Comparison of ENCODE assay signal across 8 mouse cellular contexts in genomic region chr5:76656212-76656611, GRCm38 (mm10). TPM values are rescaled to one million over a fixed set of nuclear protein-coding genes. Genes with fewer than 3 reads are reported as not detected.
DNase-seq lines count a peak whose midpoint lies in the region; ATAC-seq and TF ChIP-seq lines count a peak whose summit lies in the region.

TSS of gene C530008M17Rik (plus strand) at chr5:76656512.

- no peak for DNase-seq in heart, adult 2 months
- DNase-seq in heart, adult 9 months (ENCODE audit: low spot score in 2 of 2): no peak
- no peak for DNase-seq in left cerebral cortex, postnatal 14 days (ENCODE audit: low spot score in 2 of 2)
- DNase-seq in thymus, postnatal 10 days (ENCODE audit: low spot score in 2 of 2): no peak
- DNase-seq in lung, postnatal 4 days: no peak

- no peak for TF ChIP-seq POLR2A in heart, adult 2 months (IDR thresholded peaks at IDR 0.05; ENCODE audit: insufficient read depth, low read depth, low read length)

- H3ac ChIP-seq in C2C12 (ENCODE audit: control insufficient read depth, insufficient read length, low read depth): peak within 1 kb of the TSS; percentile 90

- H3K4me2 ChIP-seq in neural tube, embryonic 15.5 days: peak within 1 kb of the TSS; percentile 90

- intact Hi-C loops in heart, adult 2 months (cut with DNase I): no loop called here
- intact Hi-C loops in left cerebral cortex, postnatal 14 days (cut with DNase I): loop anchor here (5.0 kb wide), 2 partner anchors 69 to 186 kb away; partner anchors contain the start of gene Cep135

- H3K4me1 ChIP-seq in heart, adult 2 months (ENCODE audit: control insufficient read depth, insufficient read depth, low read length): no peaks in the 10 kb centered on the region
- peaks cover 21% of the 10 kb centered on the region for H3K4me1 ChIP-seq in neural tube, embryonic 15.5 days

- H3K4me3 ChIP-seq in heart, adult 2 months: peak within 1 kb of the TSS; percentile 50
- peak within 1 kb of the TSS; percentile 26 for H3K4me3 ChIP-seq in C2C12 (ENCODE audit: insufficient read depth, poor library complexity, severe bottlenecking)
- H3K4me3 ChIP-seq in neural tube, embryonic 15.5 days (replicated peaks): peak within 1 kb of the TSS; percentile 92

- TF ChIP-seq EP300 in heart, adult 2 months (IDR thresholded peaks at IDR 0.05; ENCODE audit: insufficient read depth, low read depth, low read length): no peak

- no peak within 1 kb of the TSS for H3K27ac ChIP-seq in heart, adult 2 months
- peak within 1 kb of the TSS; percentile 98 for H3K27ac ChIP-seq in neural tube, embryonic 15.5 days (replicated peaks)

- peaks cover 3% of the 10 kb centered on the region; the same call in 1 of the 2 replicates for H3K27me3 ChIP-seq in heart, adult 2 months (ENCODE audit: control insufficient read depth, insufficient read depth, low read length)
- H3K27me3 ChIP-seq in C2C12 (ENCODE audit: control insufficient read depth, insufficient read depth, insufficient read length): peaks cover 4% of the 10 kb centered on the region
- H3K27me3 ChIP-seq in neural tube, embryonic 15.5 days (replicated peaks): no peaks in the 10 kb centered on the region

- no peaks in the 10 kb centered on the region for H3K79me3 ChIP-seq in C2C12 (ENCODE audit: low read depth)

- peak within 1 kb of the TSS; percentile 3 for H3K9ac ChIP-seq in heart, adult 2 months (ENCODE audit: low read depth, low read length)
- peak within 1 kb of the TSS; percentile 99 for H3K9ac ChIP-seq in neural tube, embryonic 15.5 days (replicated peaks)

- no peaks in the 10 kb centered on the region for H3K79me2 ChIP-seq in heart, adult 2 months (replicated peaks; ENCODE audit: control insufficient read depth, insufficient read depth, low read length)
- H3K79me2 ChIP-seq in C2C12 (ENCODE audit: control insufficient read depth, insufficient read depth): no peaks in the 10 kb centered on the region

- no peaks in the 10 kb centered on the region for H3K36me3 ChIP-seq in heart, adult 2 months (ENCODE audit: control insufficient read depth, insufficient read depth, low read length)
- H3K36me3 ChIP-seq in C2C12 (ENCODE audit: control insufficient read depth, insufficient read depth): no peaks in the 10 kb centered on the region
- no peaks in the 10 kb centered on the region for H3K36me3 ChIP-seq in neural tube, embryonic 15.5 days

- no peak for ATAC-seq in erythroblast, adult 5-6 weeks (replicated peaks; ENCODE audit: low FRiP score, poor library complexity, severe bottlenecking)
- no peak for ATAC-seq in neural tube, embryonic 15.5 days (ENCODE audit: low FRiP score)

- TF ChIP-seq CTCF in heart, adult 2 months (IDR thresholded peaks at IDR 0.05): no peak
- TF ChIP-seq CTCF in C2C12 (IDR thresholded peaks at IDR 0.05; ENCODE audit: control insufficient read depth, insufficient read depth, insufficient read length): no peak

- WGBS in heart, adult 2 months: 71% methylated on average over 2 of the region's 2 CpGs
- 78% methylated on average over 2 of the region's 2 CpGs for WGBS in neural tube, embryonic 15.5 days

- H3K9me3 ChIP-seq in neural tube, embryonic 15.5 days (replicated peaks): no peaks in the 10 kb centered on the region

TF ChIP-seq in C2C12, 6 proteins besides CTCF, POLR2A, EP300 and RAD21:
- TF ChIP-seq USF1 (IDR thresholded peaks at IDR 0.05; ENCODE audit: low read depth): no peak
- no peak for TF ChIP-seq MYOG (IDR thresholded peaks at IDR 0.05; ENCODE audit: control insufficient read depth, extremely low read depth, insufficient read length)
- no peak for TF ChIP-seq MYOD1 (IDR thresholded peaks at IDR 0.05; ENCODE audit: control insufficient read depth, insufficient read length, low read depth)
- no peak for TF ChIP-seq MAX (IDR thresholded peaks at IDR 0.05)
- TF ChIP-seq CEBPB (IDR thresholded peaks at IDR 0.05; ENCODE audit: low read depth): no peak
- TF ChIP-seq FOSL1 (IDR thresholded peaks at IDR 0.05; ENCODE audit: insufficient read depth, low read length, poor library complexity, severe bottlenecking): no peak
TF ChIP-seq in C2C12: peak in this region for 0.

RNA-seq across cellular contexts. Expression of gene C530008M17Rik, which starts in this region (rescaled TPM):
- total RNA-seq in heart, adult 2 months (2021): 1 to 10 TPM; 1.5 to 2.4 TPM
- polyA plus RNA-seq in heart, adult 2 months (2012; rRNA removed): 2.8 and 5.4 TPM in 2 replicates
- 4.6 TPM for polyA plus RNA-seq in C2C12 (2012; fragmentation: generic; extraction: Trizol)
- total RNA-seq in erythroblast, adult 5-6 weeks (2015; ENCODE audit: low replicate concordance): 10.0 and 18.1 TPM in 2 replicates
- 18.9 and 23.7 TPM in 2 replicates for total RNA-seq in erythroblast, adult 5-6 weeks (2017; ENCODE audit: low replicate concordance)
- 10 to 100 TPM; 85.4 to 87.6 TPM for total RNA-seq in left cerebral cortex, postnatal 14 days (2021)
- 45.1 and 57.1 TPM in 2 replicates for polyA plus RNA-seq in neural tube, embryonic 15.5 days (2015; fragmentation: Nextera tagmentation; extraction: Ambion mirVana)

Comparison
In these comparisons a context has a peak if more than half of its experiments do, and no peak if none do; other contexts are left out.
1. H3K4me3 ChIP-seq: peak in every context shown above with its lines; median percentile 92 in neural tube, embryonic 15.5 days; 50 in heart, adult 2 months; 26 in C2C12.